Mouse (Mus musculus) T-cell, adult 2 months (primary cell): Measurements from ENCODE around the gene Mief2.

Experiments used
- DNase-seq: peaks from one replicate; pipeline ENCODE4 v3.0.0; 2022; ENCODE audit warnings: low spot score

The Mief2 gene

DNA sequence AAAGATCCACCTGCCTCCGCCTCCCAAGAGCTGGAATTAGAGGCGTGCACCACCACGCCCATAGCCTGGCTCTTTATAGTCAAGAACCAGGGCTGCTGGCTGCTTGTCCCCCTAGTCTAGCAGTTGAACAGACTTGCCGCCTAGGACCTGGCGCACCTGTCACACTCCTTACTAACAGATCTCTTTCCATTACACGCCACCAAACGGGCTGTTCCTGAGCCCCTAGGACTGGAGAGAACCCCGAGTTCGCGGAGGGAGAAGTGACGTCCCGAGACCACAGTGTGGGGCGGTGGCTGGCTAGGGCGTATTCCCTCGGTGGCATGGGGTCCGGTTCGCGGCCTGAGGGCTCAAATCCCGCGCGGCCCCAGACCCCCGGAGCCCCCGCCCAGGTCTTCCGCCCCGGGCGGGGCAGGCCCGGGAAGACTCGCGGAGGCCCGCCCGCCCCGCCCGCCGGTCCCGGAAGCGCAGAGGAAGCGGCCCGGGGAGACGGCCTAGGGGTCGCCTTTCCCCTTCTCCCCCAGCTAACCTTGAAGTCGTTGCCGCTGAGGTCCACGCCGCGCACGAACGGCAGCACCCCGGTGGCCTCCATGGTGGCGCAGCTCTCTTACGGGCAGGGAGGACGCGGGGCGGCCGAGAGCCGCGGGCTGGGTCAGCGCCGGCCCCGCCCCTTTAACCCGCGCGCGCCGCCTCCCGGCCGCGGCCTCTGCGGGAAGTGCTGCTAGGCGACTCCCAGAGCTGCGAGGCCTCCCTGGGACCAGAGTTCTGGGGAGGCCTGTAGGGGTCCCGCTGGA is 1.4 kb upstream of the Mief2 start, which contains the start of gene Flii:
Gene Flii (minus strand): TSS at position 663 of the 791 bp plus-strand sequence.
- DNase-seq: peak; percentile 75

- no peak for DNase-seq
These were observed 632 bp upstream of the Mief2 start for GRCm38 (mm10) chr11:60727392-60728140.

- no peak for DNase-seq
These were observed 1.0 kb downstream of the Mief2 start for GRCm38 (mm10) chr11:60729217-60729641.

GRCm38 (mm10) chr11:60730169-60730568 is 2.0 kb downstream of the Mief2 start:
- no peak for DNase-seq

DNA sequence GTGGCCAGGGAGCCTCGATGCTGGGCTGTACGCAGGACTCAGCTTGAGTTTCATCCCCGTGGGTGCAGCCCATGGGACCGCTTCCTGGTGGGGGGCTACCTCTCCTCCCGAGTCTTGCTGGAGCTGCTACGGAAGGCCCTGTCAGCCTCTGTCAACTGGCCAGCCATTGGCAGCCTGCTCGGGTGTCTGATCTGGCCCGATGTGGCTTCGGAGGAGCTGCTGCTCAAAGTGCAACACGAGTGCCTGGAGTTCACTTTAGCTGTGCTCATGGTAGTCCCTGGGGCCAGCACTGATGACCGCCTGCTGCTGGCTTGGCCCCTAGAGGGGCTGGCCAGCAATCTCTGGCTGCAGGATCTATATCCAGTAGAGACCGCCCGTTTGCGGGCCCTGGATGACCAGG is 3.1 kb downstream of the Mief2 start:
- DNase-seq: no peak

DNA sequence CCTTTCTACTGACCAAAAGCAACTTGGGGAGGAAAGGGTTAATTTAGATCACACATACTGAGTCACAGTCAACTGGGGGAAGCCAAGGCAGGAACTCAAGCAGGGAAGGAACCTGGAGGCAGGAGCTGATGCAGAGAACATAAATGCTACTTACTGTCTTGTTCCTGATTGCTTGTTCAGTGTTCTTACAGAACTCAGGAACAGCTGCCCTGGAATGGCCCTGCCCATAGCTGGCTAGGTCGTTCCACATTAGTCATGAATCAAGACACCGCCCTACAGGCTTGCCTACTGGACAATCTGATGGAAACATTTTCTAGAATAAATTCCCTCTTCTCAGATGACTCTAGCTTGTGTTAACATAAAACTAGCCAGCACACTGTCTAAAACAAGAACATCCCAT is 6.0 kb downstream of the Mief2 start:
- DNase-seq: no peak

DNA sequence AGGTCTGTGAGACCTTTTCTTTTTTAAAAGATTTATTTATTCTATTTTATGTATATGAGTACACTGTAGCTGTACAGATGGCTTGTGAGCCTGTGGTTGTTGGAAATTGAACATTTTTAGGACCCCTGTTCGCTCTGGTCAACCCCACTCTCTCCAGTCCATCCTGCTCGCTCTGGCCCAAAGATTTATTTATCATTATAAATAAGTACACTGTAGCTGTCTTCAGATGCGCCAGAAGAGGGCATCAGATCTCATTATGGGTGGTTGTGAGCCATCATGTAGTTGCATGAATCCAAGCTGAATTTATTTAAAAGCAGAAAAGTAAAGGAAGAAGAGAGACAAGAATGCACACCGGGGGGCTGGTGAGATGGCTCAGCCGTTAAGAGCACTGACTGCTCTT is 7.0 kb downstream of the Mief2 start:
- no peak for DNase-seq

DNA sequence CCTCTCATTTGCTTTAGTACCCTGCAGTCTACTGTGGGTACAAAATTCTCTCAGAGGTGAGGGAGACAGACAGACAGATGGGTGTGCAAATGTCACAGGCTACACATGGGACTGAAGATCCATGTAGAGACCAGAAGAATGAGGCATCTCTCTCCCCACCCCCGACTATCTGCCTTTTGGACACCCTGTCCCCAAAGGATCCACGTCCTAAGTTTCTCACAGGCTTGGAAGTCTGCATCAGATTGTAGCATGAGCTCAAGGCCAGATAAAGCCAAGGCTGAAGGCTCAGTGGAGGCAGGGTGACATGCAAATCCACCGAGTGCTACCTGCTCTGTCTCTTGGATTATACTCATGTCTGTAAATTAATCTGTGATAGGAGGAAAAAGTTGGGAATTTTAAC is 8.3 kb downstream of the Mief2 start:
- no peak for DNase-seq

DNA sequence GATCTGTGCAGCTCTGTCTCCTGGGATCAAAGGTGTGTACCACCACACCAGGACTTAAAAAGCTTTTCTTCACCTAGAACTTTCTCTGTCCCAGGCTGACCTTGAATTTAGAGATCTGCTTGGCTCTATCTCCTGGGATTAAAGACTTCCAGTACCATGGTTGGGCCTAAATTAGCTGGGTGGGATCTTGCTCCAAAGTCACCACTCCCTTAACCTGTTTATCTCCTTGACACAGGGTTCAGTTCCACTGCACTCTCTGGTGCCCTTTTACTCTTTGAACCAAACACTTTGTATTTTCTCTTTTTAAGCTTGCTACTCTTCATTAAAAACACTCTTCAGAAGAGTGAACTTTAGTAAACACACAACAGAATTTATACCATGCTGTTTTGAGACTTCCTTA is 9.3 kb downstream of the Mief2 start:
- DNase-seq: no peak

DNA sequence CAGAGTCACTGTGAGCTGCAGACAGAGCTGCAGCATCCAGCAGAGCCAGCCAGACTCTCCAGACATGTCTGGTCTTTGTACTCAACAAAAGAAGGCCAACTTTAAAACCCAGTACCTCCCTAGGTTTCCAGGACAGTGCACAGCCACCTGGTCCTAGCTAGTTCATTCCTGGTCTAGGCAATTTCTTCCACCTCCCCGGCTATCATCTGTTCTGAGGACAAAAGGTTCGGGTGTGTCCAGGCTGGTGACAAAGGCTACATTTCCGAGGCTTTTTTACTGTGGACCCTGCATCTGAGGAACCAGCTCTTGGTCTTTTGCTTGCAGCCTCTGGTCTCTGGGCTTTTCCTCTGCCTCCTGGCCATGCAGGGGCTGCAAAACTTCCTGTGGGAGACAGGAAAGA is 12.1 kb downstream of the Mief2 start:
- no peak for DNase-seq

DNA sequence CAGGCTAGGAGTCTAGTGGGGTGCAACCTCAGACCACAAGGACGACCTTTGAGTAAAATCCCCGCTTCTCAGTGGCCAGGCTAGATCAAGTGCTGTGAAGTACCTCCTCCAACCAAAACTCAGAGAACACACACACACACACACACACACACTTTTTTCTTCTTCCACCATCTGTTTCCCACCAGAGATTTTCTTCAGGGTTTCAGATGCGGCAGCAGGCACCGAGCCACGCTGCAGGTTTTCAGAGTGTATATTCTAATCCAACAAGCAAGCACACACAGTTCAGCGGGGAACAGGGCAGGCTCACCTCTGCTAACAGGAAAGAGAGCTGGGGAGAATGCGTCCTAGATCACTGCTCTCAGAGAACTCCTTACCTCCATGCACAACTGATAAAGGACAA is 27.4 kb downstream of the Mief2 start:
- no peak for DNase-seq

GRCm38 (mm10) chr11:60761681-60762080 is 33.5 kb downstream of the Mief2 start:
- DNase-seq: no peak

DNA sequence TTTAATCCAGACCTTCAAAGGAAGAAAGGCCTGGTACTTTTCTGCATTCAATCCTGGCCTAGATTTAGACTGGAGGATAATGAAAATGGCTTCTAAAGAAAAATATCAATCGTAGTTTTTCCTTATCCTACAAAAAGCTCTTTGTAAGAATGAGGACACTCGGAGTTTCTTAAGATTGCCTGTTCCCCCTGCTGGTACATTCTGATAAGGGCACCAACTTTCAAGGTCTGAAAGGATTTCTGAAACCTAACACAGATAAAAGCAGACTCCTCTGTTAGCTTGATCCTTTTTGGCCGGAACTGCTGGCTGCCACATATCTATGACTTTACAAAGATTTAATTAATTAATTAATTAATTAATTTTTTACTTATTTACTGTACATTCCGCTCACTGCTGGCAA is 38.8 kb downstream of the Mief2 start:
- DNase-seq: no peak

GRCm38 (mm10) chr11:60769322-60769721 is 41.1 kb downstream of the Mief2 start:
- no peak for DNase-seq

DNA sequence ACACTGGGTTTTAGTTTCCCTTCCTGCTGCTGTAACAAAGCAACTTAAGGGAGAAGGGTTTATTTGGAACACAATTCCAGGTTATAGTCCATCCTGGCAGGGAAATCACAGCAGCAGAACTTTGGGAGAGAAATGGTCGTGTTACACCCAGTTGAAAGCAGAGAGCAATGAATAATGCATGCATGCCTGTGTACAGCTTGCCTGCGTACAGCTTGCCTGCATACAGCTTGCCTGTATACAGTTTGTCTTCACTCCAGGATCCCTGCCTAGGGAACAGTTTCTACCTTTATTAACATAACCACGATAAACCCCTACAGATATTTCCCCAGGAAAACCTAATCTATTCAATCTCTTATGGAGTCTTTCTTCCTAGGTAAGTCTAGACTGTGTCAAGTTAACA is 42.6 kb downstream of the Mief2 start:
- DNase-seq: no peak

DNA sequence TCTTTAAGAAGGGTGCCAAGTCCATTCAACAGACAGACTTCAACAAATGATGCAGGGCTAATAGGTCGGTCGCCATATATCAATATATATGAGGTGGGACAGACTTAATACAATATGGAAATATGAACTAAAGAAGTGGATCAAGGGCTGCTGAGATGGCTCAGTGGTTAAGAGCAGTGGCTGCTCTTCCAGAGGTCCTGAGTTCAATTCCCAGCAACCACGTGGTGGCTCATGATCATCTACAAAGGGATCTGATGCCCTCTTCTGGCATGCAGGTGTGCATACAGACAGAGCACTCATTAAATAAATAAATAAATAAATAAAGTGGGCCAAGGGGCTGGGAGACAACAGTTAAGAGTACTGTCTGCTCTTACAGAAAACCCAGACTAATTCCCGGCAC is 44.0 kb downstream of the Mief2 start:
- no peak for DNase-seq

DNA sequence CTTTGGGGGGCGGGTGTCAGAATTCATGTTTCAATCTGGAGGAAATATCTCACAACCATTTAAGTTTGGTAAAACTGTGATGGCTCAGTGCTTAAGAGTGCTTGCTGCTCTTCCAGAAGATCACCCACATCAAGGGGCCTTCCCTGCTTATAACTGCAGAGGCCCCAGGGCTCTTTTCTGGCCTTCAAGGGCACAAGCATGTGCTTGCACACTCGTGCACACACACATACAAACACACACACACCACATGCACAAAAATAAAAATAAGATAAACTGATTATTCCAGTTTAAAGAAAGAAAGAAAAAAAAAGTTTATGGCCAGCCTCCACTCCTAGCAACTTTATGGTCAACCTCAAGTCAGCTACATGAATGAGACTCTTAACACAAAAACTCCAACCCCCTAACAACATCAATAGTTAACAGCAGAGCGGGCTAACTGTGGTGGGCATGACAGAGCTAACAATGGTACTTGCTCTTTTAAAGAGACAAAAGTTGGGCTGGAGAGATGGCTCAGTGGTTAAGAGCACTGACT is 46.0 kb downstream of the Mief2 start:
- DNase-seq: no peak

DNA sequence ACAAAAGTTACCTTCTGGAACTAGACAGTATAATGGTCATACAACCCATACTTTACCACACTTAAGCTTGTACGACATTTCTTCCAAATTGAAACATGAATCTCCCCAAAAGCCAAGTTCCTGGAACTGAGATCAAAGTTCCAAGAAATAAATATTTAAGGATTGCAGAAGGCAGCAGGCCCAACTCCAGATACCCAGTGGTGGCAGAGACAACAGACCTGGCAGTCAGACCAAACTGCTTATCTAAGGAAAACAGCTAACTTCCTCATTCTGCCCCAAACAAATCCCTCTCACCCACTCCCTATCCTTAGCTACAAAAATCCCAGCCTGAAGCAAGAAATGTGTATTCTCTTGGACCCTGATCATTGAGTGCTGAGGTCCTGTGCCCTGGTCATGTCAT is 46.6 kb downstream of the Mief2 start:
- no peak for DNase-seq

- DNase-seq: no peak
These were observed 47.4 kb downstream of the Mief2 start for GRCm38 (mm10) chr11:60775578-60775977.

- no peak for DNase-seq
These were observed 48.1 kb downstream of the Mief2 start for GRCm38 (mm10) chr11:60776107-60776828.

- DNase-seq: peak; percentile 92
These were observed 48.9 kb downstream of the Mief2 start, which contains the start of the genes Top3a and Smcr8 for GRCm38 (mm10) chr11:60776829-60777740. Gene Top3a, minus strand, starts transcription at chr11:60777365. Gene Smcr8, plus strand, starts transcription at chr11:60777524.
